Mouse (Mus musculus) heart, adult 9 months (tissue): Measurements from ENCODE around the gene AC161166.1.
A peak's percentile ranks its signal among the peaks of the same experiment; 100 is the strongest.
"Not testable (repeated sequence)": the region's sequence is repeated elsewhere in the genome, so short reads cannot be mapped to it uniquely, and the experiment has no call there.

Source experiments
- DNase-seq, 2 experiments: peaks; one replicate each; pipeline ENCODE4 v3.0.0; 2022; ENCODE audit warnings: low spot score in 2 of 2

AC161166.1 gene

GRCm38 (mm10) chr7:24485481-24485880 lies 26.8 kb downstream of the AC161166.1 start:
- no peak for DNase-seq

GRCm38 (mm10) chr7:24483291-24483690 lies 29.0 kb downstream of the AC161166.1 start:
- not testable (repeated sequence) for DNase-seq

DNA sequence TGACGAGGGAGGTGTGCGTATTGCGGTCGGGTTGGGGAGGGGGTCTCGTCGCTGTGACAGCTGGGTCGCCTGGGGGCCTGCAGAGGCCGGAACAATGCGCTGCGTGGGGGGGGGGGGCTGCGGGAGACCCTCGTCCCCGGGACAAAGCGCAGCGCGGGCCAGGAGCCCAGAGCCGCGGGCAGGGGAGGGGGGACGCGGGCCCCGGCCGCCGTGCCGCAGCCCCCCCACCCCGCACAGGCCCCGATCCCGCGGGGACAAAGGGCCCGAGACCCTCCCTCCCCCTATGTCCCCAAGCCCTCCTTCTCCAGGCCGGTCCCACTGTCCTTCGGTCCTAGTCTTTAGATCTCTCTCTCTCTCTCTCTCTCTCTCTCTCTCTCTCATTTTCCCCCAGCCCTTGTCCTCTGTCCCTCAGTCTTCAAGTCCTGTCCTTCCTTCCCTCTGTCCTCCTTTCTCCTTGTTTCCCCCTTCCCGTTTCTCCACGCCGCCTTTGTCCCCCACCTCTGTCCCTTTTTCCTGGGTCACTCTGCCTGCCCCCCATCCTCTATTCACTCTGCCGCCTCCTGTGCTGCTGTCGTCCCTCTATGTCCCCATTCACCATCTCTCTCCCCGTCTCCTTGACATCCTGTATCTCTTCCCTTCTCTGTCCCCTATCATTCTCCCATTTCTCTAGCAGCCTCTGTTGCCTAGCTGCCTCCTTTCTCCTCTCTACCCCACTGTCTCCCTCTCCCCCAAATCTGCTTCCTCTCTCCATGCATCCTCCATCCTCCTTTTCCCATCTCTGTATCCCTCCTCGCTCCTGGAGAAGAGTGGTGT lies 29.8 kb downstream of the AC161166.1 start:
- no peak for DNase-seq

GRCm38 (mm10) chr7:24481474-24482207 lies 30.6 kb downstream of the AC161166.1 start, which contains the start of gene Cadm4:
Cadm4 (plus strand) TSS chr7:24482023.
- DNase-seq: peak; percentile 80 to 81

DNA sequence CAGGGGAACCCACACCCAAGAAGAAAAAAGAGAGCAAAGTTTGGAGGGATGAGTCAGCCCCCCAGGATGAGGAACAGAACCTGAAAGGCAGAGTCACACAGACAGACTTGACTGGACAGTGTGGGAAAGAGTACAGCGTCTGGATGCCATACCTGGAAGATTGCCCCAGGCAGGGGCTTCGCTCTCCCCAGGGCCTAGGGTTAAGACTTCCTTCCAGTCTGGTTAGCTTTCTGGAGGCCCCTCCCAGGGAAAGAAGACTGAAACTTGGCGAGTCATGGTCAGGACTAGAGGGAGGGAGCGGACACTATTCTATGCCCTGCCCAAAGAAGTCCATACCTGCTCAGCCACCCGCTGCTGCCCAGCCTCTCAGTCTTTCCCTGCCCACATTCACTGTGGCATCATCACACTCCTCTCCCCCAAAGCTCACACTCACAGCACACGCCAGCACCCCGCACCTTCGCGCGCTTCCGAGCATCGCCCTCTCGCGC lies 31.2 kb downstream of the AC161166.1 start:
- peak in 1 of 2 experiments; percentile 13 for DNase-seq

GRCm38 (mm10) chr7:24480121-24480941 lies 31.9 kb downstream of the AC161166.1 start:
- peak; percentile 57 to 61 for DNase-seq

GRCm38 (mm10) chr7:24479685-24480084 lies 32.6 kb downstream of the AC161166.1 start:
- no peak for DNase-seq

DNA sequence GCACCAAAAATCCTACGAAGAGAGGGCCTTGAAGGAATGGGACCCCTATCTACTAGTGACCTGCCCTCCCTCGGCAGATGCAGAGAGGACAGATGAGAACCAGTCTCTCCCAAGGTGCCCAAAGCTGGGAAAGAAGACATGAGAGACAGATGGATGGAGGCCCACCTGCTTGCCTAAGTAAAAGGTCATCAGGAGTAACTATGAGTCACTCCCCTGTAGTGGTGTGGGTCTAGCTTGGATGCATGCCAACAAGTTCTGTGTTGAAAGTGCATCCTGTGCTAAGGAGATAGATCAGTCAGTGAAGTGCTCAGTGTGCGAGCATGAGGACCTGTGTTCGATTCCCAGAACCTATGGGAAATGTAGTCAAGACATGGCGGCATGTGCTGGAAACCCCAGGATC lies 33.3 kb downstream of the AC161166.1 start:
- DNase-seq: no peak

DNA sequence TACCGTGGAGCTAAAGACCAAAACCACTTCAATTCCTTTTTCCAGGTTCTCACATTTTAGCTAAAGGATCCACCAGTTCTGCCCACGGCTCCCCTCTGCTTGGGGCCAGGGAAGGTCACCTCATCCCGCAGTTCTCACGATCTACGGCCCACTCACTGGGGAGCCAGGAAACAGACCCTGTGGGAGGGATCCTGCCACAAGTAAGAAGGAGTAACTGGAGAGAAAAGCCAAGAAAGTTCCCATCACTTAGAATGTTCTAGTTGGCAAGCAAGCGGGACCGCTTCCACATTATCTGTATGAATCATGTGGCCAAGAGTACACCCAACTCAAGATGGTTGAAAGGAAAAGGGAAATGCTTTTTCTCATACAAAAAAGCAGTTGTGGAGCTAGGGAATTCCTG lies 35.4 kb downstream of the AC161166.1 start:
- DNase-seq: no peak

DNA sequence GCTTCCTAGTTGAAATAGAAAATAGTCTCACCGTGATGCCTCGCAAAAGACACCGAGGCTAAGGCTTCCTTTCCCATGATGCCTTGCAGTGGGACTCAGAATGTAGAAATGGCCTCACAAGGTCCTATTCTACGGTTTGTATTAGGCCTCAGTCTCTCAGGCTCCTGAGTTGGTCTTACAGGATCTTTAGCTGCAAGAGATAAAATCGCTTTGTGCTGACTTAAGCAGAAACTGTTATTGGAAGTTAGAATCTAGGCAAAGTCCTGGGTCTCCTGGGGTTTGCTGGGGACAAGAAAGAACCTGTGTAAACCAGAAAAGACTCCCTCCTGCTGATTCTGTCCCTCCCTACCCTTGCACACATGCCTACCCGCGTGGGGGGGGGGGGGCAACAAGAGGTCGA lies 35.9 kb downstream of the AC161166.1 start:
- no peak for DNase-seq

DNA sequence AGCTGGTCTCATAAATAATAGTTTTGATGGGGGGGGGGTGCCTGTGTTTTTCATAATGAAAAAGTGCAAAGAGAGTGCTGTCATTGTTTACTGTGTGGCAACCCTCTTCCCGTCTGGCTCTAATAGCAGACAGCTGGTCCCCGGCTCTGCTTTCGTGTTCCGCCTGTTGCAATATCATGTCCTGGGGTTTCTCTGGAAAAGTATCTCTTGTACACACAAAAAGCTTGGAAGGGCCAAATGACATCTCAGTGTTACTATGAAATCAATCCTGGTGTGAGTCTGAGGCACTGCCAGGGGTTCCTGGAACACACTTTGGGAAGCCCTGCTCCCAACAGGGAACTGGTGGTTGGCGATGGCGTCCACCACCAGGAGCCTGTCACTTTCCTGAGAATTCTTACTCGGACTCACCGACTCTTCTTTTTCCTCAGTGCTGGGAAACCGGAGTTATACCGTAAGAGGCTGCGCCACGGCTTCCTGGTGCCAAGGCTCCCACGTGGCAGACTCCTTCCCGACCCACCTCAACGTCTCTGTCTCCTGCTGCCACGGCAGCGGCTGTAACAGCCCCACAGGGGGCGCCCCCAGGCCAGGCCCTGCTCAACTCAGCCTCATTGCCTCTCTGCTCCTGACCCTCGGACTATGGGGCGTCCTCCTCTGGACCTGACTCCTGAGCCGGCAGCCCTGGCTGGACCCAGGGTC lies 37.3 kb downstream of the AC161166.1 start:
- DNase-seq: no peak

DNA sequence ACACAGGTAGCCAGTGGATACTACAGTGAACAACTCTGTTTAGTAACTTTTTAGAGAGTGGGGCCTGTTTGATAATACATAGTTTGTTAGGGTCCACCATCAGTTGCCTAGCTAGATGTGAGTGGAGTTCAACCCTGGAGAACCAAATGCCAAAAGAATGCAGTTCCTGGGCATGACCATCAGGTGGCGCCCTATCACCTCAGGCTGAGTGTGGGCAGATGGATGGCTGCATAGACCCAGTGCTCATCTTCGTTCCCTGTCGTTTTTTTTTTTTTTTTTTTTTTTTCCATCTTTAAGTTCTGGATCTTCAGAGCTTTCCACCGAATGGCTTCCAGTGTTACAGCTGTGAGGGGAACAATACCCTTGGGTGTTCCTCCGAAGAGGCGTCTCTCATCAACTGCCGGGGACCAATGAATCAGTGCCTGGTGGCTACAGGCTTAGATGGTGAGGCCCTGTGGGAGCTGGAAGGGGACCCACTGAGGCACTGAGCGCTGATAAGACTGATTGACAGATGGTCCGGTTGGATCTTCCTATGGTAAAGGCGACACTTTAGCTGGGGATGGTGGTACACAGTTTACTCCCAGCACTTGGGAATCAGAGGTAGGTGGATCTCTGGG lies 38.2 kb downstream of the AC161166.1 start:
- peak; percentile 28 to 42 for DNase-seq

DNA sequence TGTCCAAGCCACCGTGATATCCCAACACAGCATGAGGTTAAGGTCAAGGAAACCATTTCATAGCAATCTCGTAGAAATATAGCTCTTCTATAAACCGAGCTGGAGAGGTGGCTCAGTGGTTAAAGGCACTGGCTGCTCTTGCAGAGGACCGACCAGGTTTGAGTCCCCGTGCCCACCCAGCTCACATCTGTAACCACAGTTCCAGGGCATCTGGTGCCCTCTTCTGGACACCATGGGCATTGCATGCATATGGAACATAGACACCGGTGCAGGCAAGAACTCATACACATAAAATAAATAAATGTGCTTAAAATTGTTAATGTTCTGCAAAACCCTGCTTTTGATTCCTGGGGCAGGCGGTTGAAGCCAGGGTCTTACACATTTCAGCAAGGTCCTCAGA lies 39.3 kb downstream of the AC161166.1 start:
- DNase-seq: no peak

- DNase-seq: no peak
Observed at GRCm38 (mm10) chr7:24472442-24472841, 39.8 kb downstream of the AC161166.1 start.

- DNase-seq: no peak
Observed at GRCm38 (mm10) chr7:24470356-24470755, 41.9 kb downstream of the AC161166.1 start.

- DNase-seq: no peak
Observed at GRCm38 (mm10) chr7:24469126-24469525, 43.1 kb downstream of the AC161166.1 start.

DNA sequence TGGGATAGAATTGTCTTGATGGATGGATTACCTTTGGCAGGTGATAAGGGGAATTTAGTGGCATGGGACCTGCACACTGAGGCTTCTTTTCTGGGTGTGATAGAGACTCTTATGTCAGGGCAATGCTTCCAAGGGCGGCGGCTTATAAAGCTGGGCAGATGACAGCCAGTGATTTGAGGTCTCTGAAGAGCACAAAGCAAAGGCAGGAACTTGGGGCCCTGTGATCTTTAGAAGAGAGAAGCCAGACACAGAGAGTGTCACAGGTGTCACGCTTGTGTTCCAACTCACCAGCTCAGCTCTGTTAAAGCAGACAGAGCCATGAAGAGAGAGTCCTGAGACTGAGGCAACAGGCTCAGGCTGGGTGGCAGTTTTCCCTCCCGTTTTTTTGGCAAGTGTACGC lies 44.4 kb downstream of the AC161166.1 start:
- no peak for DNase-seq

DNA sequence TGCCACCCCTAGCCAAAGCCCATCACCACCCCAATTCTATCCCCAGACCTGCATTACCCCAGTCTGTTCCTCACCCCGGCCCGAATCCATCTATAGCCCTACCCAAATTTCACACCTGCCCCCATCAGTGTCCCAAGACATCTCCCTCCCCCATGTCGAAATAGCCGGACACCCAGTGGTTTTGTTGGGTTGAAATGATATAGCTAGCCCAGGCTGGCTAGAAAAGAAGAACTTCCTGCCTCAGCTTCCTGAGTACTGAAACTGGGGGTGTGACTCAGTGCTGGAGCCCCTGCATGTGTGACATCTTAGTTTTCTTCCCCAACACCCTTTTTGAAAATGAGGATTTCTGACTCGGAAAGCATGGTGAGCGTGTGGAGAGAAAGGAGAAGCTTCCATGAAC lies 45.4 kb downstream of the AC161166.1 start:
- no peak for DNase-seq

DNA sequence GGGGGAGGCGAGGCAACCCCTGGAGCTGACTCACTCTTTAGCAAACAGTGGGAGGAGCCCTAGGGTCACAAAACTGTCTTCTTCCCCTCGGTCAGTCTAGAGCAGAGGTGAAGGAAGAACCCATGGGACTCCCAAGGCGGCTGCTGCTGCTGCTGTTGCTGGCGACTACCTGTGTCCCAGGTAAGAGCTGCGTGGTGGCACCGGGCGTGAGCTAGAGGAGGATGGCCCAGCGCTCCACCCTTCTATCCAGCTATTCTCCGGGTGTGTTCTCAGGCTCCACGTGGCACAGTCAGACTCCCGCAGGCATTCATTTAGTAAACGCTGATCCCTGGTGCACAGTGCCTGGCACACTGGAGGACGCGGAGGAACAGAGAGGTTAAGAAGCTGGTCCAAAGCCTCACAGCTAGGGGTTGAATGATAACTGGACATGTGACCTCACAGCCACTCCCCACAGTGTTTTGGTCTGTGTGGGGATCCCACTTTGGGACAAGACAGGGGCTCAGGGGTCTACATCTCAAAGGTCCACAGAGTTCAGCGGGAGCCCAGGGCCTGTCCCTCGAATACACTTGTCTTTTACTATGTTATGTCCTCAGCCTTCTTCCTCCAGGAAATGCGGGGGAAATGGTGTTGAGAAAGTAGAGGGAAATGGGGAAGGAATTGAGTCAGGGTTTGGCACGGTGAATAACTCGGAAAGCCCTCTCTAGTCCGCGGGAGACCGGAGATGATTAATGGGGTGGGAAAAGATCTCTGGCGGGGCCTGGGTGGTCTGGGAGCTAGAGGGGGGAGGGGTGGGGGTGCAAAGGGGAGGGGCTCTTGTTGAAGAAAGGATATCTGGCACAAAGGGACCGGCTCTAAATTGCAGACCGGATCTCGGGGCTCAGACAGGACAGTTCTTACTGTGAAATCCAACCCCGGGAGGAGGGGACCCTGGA lies 49.6 kb downstream of the AC161166.1 start, which contains the start of gene Plaur:
Plaur (plus strand) TSS at position 97 of the 932 bp plus-strand sequence.
- DNase-seq: peak; percentile 65 to 73
